Mouse (Mus musculus): ENCODE measurements around the gene Mblac2. TPM values are rescaled to one million over a fixed set of nuclear protein-coding genes. Genes with fewer than 3 reads are reported as not detected.

Mblac2 gene
- total RNA-seq, 2 experiments from 2014 or later: 34.3 to 36.5 TPM

Other genes with a start within 250 kb of the Mblac2 start
- 1 to 10 TPM; 5.9 to 6.0 TPM for gene Adgrv1, start 78.2 kb upstream of the Mblac2 start, total RNA-seq (2021)
- gene Lysmd3, start 53.7 kb upstream of the Mblac2 start, total RNA-seq (2021): 10 to 100 TPM in 1 of 2 experiments, 1 to 10 TPM in 1; 8.7 to 13.1 TPM
- 1 to 10 TPM; 3.0 to 3.8 TPM for gene Polr3g, start 328 bp upstream of the Mblac2 start, total RNA-seq (2021)
- gene Cetn3, start 71.7 kb downstream of the Mblac2 start, total RNA-seq (2021): 100 to 1,000 TPM; 153 to 156 TPM